Mouse (Mus musculus) kidney, postnatal 4 days (tissue): ENCODE data around the gene Olfr530.

Source experiments
- DNase-seq, 2 experiments: peaks; one replicate each; pipeline ENCODE4 v3.0.0; 2021; ENCODE audit warnings: mixed read lengths in 2 of 2

Gene Olfr530

GRCm38 (mm10) chr7:140376231-140376630 is at the start of gene Olfr530:
Gene Olfr530 (minus strand): TSS chr7:140376331.
- no peak for DNase-seq

GRCm38 (mm10) chr7:140421539-140421938 is 45.4 kb upstream of the Olfr530 start, which contains the start of gene Olfr532:
Gene Olfr532 (minus strand): TSS chr7:140421639.
- DNase-seq = no peak

GRCm38 (mm10) chr7:140402818-140403217 is 26.7 kb upstream of the Olfr530 start, which contains the start of gene Olfr531:
Gene Olfr531 (minus strand): TSS chr7:140402918.
- no peak for DNase-seq

GRCm38 (mm10) chr7:140376911-140377310 is 780 bp upstream of the Olfr530 start:
- DNase-seq = no peak

GRCm38 (mm10) chr7:140374300-140374699 is 1.8 kb downstream of the Olfr530 start:
- no peak for DNase-seq

- no peak for DNase-seq
Observed at GRCm38 (mm10) chr7:140361571-140361970, 14.6 kb downstream of the Olfr530 start, which contains the start of gene Olfr60. Gene Olfr60 (minus strand): TSS chr7:140361671.

- DNase-seq = no peak
Observed at GRCm38 (mm10) chr7:140333717-140334116, 42.4 kb downstream of the Olfr530 start, which contains the start of gene Olfr527. Gene Olfr527 (plus strand): TSS chr7:140334017.

GRCm38 (mm10) chr7:140329766-140330304 is 46.3 kb downstream of the Olfr530 start:
- no peak for DNase-seq
